Mouse (Mus musculus): ENCODE measurements around the gene Gpd1l. TPM values are rescaled to one million over a fixed set of nuclear protein-coding genes. Genes with fewer than 3 reads are reported as not detected.
A peak's percentile ranks its signal among the peaks of the same experiment; 100 is the strongest.

Gpd1l gene
- polyA plus RNA-seq, 1 experiment from 2014 or later, result 17.3 TPM

DNA sequence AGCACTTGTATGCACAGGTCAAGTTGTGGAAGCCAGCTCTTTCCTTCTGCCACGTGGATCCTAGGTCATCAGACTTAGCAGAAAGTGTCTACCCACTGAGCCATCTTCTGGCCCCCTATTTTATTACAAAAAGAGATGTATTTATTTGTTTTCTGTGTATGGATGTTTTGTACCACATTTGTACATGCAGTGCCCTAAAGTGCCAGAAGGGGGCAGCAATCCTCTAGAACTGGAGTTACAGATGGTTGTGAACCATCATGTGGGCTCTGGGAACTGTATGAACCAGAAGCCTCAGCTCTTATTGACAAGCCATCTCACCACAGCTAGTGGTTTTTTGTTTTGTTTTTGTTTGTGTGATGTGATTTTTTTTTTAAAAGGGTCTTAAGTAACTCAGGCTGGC, 19.1 kb upstream of the Gpd1l start:
- H3K4me3 ChIP-seq (replicated peaks), result no peak overlapping the region
- no peak overlapping the region for H3K4me2 ChIP-seq
- no peak for ATAC-seq (ENCODE audit: insufficient read depth, low FRiP score, low read depth)
- H3K27ac ChIP-seq, result no peak overlapping the region
- H3K9ac ChIP-seq, result no peak overlapping the region
- 0 out of 2 replicates have a peak, but pooled peaks cover 5% of the 10 kb centered on the region for H3K4me1 ChIP-seq
- H3K36me3 ChIP-seq, result no peaks in the 10 kb centered on the region
- no peaks in the 10 kb centered on the region for H3K9me3 ChIP-seq
- no peaks in the 10 kb centered on the region for H3K27me3 ChIP-seq (replicated peaks)
- WGBS, result 45% methylated on average over 1 of the region's 1 CpGs

DNA sequence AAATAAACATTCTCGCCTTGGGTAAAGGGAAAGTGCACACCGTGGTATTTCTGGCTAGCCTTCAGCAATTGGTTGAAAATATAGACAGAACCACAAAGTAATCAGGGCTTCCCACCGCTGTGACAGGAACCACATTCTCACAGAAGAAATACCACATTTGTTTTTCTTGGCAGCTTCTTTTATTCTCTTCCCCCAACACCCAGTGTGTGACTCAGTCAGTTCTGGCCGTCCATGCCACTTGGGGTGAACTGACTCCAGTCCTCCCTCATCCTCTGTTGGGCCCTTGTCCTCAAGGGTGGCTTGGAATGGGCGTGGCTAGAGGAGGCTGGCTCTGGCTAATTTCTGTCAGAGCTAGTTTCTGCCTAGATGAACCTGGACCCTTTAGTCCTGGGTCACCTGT, 14.6 kb upstream of the Gpd1l start:
- ATAC-seq (ENCODE audit: insufficient read depth, low FRiP score, low read depth), result no peak
- Histone ChIP-seq H3K9ac (no peak overlapping the region), H3K27me3 (replicated peaks) (no peaks in the 10 kb centered on the region), H3K27ac (no peak overlapping the region; the same call in 1 of the 2 replicates), H3K4me2 (no peak overlapping the region), H3K9me3 (no peaks in the 10 kb centered on the region), H3K36me3 (no peaks in the 10 kb centered on the region), H3K4me1 (0 out of 2 replicates have a peak, but pooled peaks cover 3% of the 10 kb centered on the region), H3K4me3 (replicated peaks) (no peak overlapping the region)
- 45% methylated on average over 5 of the region's 5 CpGs for WGBS

DNA sequence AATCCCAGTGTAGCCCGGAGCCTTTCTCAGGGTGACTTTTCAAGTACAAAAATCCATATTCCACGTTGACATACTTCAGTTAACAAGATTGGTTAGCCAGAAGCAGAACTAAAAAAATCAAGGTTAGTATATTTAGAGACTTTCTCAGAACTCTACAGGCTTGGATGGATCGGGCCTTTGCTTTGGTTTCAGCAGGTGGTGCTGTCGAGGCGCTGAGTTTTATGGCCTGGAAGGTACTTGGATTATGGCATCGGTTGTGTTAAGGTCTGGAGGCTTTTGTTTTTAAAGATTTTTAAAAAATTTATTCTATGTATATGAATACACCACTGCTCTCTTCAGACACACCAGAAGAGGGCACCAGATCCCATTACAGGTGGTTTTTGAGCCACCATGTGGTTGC, 11.8 kb upstream of the Gpd1l start:
- Histone ChIP-seq H3K9ac (no peak overlapping the region), H3K4me3 (replicated peaks) (no peak overlapping the region), H3K27me3 (replicated peaks) (no peaks in the 10 kb centered on the region), H3K4me1 (0 out of 2 replicates have a peak, but pooled peaks cover 3% of the 10 kb centered on the region), H3K9me3 (no peaks in the 10 kb centered on the region), H3K4me2 (no peak overlapping the region), H3K27ac (no peak overlapping the region), H3K36me3 (no peaks in the 10 kb centered on the region)
- 85% methylated on average over 6 of the region's 6 CpGs for WGBS
- ATAC-seq (ENCODE audit: insufficient read depth, low FRiP score, low read depth), result no peak

DNA sequence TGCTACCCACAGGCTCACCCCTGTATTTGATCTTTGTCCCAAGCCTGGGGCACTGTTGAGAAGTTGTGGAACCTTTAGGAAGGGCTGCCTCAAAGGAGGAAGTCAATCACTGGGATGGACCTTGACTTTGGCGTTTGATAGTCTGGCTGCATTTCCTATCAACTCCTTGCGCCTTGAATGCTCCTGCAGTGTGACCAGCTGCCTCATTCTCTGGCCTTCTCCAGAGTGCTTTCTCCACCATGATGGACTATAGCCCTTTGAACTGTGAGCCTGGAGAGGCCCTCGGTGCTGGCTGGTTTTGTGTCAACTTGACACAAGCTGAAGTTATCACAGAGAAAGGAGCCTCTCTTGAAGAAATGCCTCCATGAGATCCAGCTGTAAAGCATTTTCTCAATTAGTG, 10.9 kb upstream of the Gpd1l start:
- H3K4me2 ChIP-seq, result no peak overlapping the region
- no peak overlapping the region for H3K9ac ChIP-seq
- H3K27ac ChIP-seq, result no peak overlapping the region
- no peak overlapping the region for H3K4me3 ChIP-seq (replicated peaks)
- H3K9me3 ChIP-seq, result no peaks in the 10 kb centered on the region
- 0 out of 2 replicates have a peak, but pooled peaks cover 3% of the 10 kb centered on the region for H3K4me1 ChIP-seq
- no peaks in the 10 kb centered on the region for H3K36me3 ChIP-seq
- WGBS, result 76% methylated on average over 3 of the region's 3 CpGs
- H3K27me3 ChIP-seq (replicated peaks), result no peaks in the 10 kb centered on the region
- ATAC-seq (ENCODE audit: insufficient read depth, low FRiP score, low read depth), result no peak

GRCm38 (mm10) chr9:114936687-114937086, 2.9 kb upstream of the Gpd1l start:
- no peak overlapping the region for H3K4me3 ChIP-seq (replicated peaks)
- H3K27me3 ChIP-seq (replicated peaks), result no peaks in the 10 kb centered on the region
- H3K9ac ChIP-seq, result no peak overlapping the region
- 64% methylated on average over 2 of the region's 2 CpGs for WGBS
- no peak overlapping the region for H3K27ac ChIP-seq
- no peaks in the 10 kb centered on the region for H3K36me3 ChIP-seq
- no peak for ATAC-seq (ENCODE audit: insufficient read depth, low FRiP score, low read depth)
- H3K4me1 ChIP-seq, result peaks cover 8% of the 10 kb centered on the region; the same call in 1 of the 2 replicates
- no peaks in the 10 kb centered on the region for H3K9me3 ChIP-seq
- no peak overlapping the region for H3K4me2 ChIP-seq

DNA sequence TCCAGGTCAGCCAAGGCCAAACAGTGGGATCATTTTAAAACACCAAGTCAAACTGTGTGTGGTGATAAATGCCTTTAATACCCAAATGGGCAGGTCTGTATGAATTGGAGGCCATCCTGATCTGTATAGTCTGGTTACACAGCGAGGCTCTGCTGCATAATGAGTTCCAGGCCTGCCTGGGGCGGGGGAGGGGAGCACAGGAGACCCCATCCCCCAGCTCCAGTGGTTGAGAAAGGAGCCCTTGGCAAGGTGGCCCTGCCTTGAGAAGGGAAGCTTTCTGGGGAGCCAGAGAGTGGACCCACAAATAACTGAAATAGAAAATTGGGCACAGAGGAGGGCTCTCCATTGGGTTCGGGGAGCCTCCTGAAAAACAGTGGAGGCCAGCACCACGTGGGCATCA, 1.5 kb upstream of the Gpd1l start:
- no peak overlapping the region for H3K27ac ChIP-seq
- H3K9me3 ChIP-seq, result no peaks in the 10 kb centered on the region
- peaks cover 8% of the 10 kb centered on the region; the same call in 1 of the 2 replicates for H3K4me1 ChIP-seq
- no peaks in the 10 kb centered on the region for H3K36me3 ChIP-seq
- no peak overlapping the region for H3K4me3 ChIP-seq (replicated peaks)
- WGBS, result 77% methylated on average over 4 of the region's 4 CpGs
- no peaks in the 10 kb centered on the region for H3K27me3 ChIP-seq (replicated peaks)
- no peak overlapping the region for H3K4me2 ChIP-seq
- no peak for ATAC-seq (ENCODE audit: insufficient read depth, low FRiP score, low read depth)
- H3K9ac ChIP-seq, result no peak overlapping the region

GRCm38 (mm10) chr9:114934231-114934630, 444 bp upstream of the Gpd1l start:
- Histone ChIP-seq H3K4me1 (peaks cover 8% of the 10 kb centered on the region; the same call in 1 of the 2 replicates), H3K36me3 (no peaks in the 10 kb centered on the region), H3K4me2 (peak overlapping the region; percentile 92), H3K9me3 (no peaks in the 10 kb centered on the region), H3K9ac (no peak overlapping the region), H3K27me3 (replicated peaks) (no peaks in the 10 kb centered on the region), H3K27ac (no peak overlapping the region), H3K4me3 (replicated peaks) (peak overlapping the region; percentile 58)
- no peak; the same call in 1 of the 2 replicates for ATAC-seq (ENCODE audit: insufficient read depth, low FRiP score, low read depth)
- WGBS, result 53% methylated on average over 11 of the region's 11 CpGs

GRCm38 (mm10) chr9:114933037-114933722, 607 bp downstream of the Gpd1l start:
- Histone ChIP-seq H3K27ac (peak overlapping the region; percentile 84), H3K27me3 (replicated peaks) (no peaks in the 10 kb centered on the region), H3K9me3 (no peaks in the 10 kb centered on the region), H3K4me3 (replicated peaks) (peak overlapping the region; percentile 58), H3K4me1 (peaks cover 8% of the 10 kb centered on the region; the same call in 1 of the 2 replicates), H3K36me3 (no peaks in the 10 kb centered on the region), H3K9ac (peak overlapping the region; percentile 35), H3K4me2 (peak overlapping the region; percentile 92)
- WGBS, result under 1% methylated on average over 47 of the region's 50 CpGs
- peak; percentile 28; the same call in 1 of the 2 replicates for ATAC-seq (ENCODE audit: insufficient read depth, low FRiP score, low read depth)

DNA sequence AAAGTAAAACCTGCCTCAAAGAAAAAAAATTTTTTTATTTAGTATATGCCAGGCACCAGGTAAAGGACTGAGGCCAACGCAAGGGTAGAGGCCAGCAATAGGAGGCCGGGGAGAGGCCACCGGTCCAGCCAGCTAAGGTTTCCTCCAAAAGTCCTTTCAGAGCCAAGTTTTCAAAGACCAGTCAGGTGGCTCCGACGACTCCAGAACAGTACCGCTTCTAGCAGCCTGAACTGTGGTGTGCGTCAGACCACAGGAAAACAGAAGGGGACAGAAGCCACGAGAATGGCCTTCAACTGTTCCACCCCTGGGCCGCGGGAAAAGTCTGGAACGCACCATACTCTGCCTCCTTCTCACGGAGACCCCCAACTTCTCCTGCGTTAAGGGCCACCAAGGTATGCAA, 1.2 kb downstream of the Gpd1l start:
- 0 out of 2 replicates have a peak overlapping the region, but pooled peaks have one; percentile 35 for H3K9ac ChIP-seq
- H3K9me3 ChIP-seq, result no peaks in the 10 kb centered on the region
- H3K36me3 ChIP-seq, result no peaks in the 10 kb centered on the region
- no peaks in the 10 kb centered on the region for H3K27me3 ChIP-seq (replicated peaks)
- peak overlapping the region; percentile 92 for H3K4me2 ChIP-seq
- ATAC-seq (ENCODE audit: insufficient read depth, low FRiP score, low read depth), result no peak
- H3K4me1 ChIP-seq, result peaks cover 8% of the 10 kb centered on the region; the same call in 1 of the 2 replicates
- no peak overlapping the region for H3K27ac ChIP-seq
- H3K4me3 ChIP-seq (replicated peaks), result peak overlapping the region; percentile 58
- 24% methylated on average over 13 of the region's 13 CpGs for WGBS

DNA sequence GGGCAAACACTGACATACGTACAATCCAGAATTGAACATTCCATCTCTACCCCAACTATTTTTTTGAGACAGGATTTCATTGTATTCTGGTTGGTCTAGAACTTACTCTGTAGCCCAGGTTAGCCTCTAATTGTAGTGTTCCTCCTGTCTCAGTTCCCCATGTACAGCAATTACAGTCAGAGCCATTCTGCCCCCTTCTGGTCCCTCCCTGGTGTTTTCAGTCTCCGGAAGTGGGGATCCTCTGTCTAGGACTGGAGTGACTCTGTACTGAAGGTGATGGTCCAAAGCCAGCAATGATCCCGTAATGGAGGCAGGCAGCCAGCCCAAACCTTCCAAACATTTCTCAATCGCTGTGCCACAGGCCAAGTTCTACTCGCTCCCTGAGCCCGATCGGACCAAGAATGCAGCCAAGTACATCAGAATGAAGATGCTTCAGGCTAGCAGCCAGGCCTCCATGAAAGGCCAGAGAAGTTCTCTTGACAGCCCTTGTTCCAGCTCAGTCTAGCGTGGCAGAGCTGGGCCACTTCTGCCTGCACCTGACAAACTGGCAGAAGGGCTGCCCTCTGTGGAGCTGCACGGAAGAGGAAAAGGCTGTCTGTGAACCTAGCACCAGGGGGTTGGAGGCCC, 3.2 kb downstream of the Gpd1l start:
- Histone ChIP-seq H3K4me2 (no peak overlapping the region), H3K4me3 (replicated peaks) (no peak overlapping the region), H3K9me3 (no peaks in the 10 kb centered on the region), H3K36me3 (no peaks in the 10 kb centered on the region), H3K27ac (no peak overlapping the region), H3K9ac (no peak overlapping the region), H3K4me1 (peaks cover 12% of the 10 kb centered on the region), H3K27me3 (replicated peaks) (no peaks in the 10 kb centered on the region)
- ATAC-seq (ENCODE audit: insufficient read depth, low FRiP score, low read depth), result no peak
- WGBS, result 85% methylated on average over 9 of the region's 9 CpGs

GRCm38 (mm10) chr9:114925571-114925970, 8.2 kb downstream of the Gpd1l start:
- no peaks in the 10 kb centered on the region for H3K36me3 ChIP-seq
- H3K9me3 ChIP-seq, result no peaks in the 10 kb centered on the region
- WGBS, result 82% methylated on average over 5 of the region's 5 CpGs
- no peak overlapping the region for H3K4me2 ChIP-seq
- no peak for ATAC-seq (ENCODE audit: insufficient read depth, low FRiP score, low read depth)
- peaks cover 9% of the 10 kb centered on the region; the same call in 1 of the 2 replicates for H3K4me1 ChIP-seq
- no peak overlapping the region for H3K27ac ChIP-seq
- H3K4me3 ChIP-seq (replicated peaks), result no peak overlapping the region
- no peaks in the 10 kb centered on the region for H3K27me3 ChIP-seq (replicated peaks)
- no peak overlapping the region for H3K9ac ChIP-seq

- Histone ChIP-seq H3K9ac (no peak overlapping the region), H3K4me3 (replicated peaks) (no peak overlapping the region), H3K36me3 (no peaks in the 10 kb centered on the region), H3K9me3 (no peaks in the 10 kb centered on the region), H3K4me2 (no peak overlapping the region), H3K4me1 (peaks cover 9% of the 10 kb centered on the region; the same call in 1 of the 2 replicates), H3K27me3 (replicated peaks) (no peaks in the 10 kb centered on the region), H3K27ac (no peak overlapping the region)
- peak; percentile 21; the same call in 1 of the 2 replicates for ATAC-seq (ENCODE audit: insufficient read depth, low FRiP score, low read depth)
- 79% methylated on average over 10 of the region's 10 CpGs for WGBS
Measured at GRCm38 (mm10) chr9:114925039-114925438, 8.7 kb downstream of the Gpd1l start.

All from stomach, embryonic 15.5 days (tissue).